Mouse (Mus musculus): ENCODE results near the gene Lbp. TPM values are rescaled to one million over a fixed set of nuclear protein-coding genes. Genes with fewer than 3 reads are reported as not detected.

The Lbp gene
- polyA plus RNA-seq (2012), result 30.5 and 54.0 TPM in 2 replicates

GRCm38 (mm10) chr2:158305948-158306695 lies at the start of gene Lbp:
Lbp (plus strand) TSS chr2:158306493.

DNA sequence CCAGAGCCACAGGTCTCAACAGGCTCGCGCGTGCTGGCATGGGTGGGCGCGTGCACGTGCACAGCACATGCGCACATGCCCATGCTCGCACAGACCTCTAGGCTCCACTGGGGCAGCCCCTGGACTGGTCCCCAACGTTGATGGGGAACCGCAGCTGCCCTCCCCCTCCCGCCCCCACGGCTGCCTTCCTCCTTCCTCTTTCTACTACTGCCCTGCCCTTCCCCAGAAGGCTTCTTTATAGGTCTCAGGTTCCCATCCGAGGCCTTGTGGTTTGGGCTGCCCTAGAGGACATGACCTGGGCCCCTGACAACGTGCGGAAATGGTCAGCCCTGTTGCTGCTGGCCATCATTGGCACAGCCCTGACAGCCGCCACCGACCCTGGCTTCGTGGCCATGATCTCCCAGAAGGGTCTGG lies 48.3 kb upstream of the Lbp start, which contains the start of gene Bpi:
TSS of gene Bpi (plus strand) at position 90 of the 414 bp plus-strand sequence.

GRCm38 (mm10) chr2:158375443-158376122 lies 69.3 kb downstream of the Lbp start, which contains the start of gene Snhg11:
Snhg11 (plus strand) TSS chr2:158375638.

Other genes starting within 250 kb of the Lbp start
- 10.0 and 20.0 TPM in 2 replicates for gene Tgm2, start 160.1 kb upstream of the Lbp start, polyA plus RNA-seq (2012)
- gene D630003M21Rik, start 77.3 kb upstream of the Lbp start, polyA plus RNA-seq (2012), result 0.03 and 0.04 TPM in 2 replicates
- 0.10 TPM in 1 of 2 replicates, not detected in the other for gene Bpi, start 48.4 kb upstream of the Lbp start, polyA plus RNA-seq (2012)
- gene Snhg11, start 69.1 kb downstream of the Lbp start, polyA plus RNA-seq (2012), result 0.11 and 0.17 TPM in 2 replicates
- 2.5 and 2.9 TPM in 2 replicates for gene Ralgapb, start 103.4 kb downstream of the Lbp start, polyA plus RNA-seq (2012)
- 0.16 TPM in 1 of 2 replicates, not detected in the other for gene Adig, start 196.1 kb downstream of the Lbp start, polyA plus RNA-seq (2012)
- gene Arhgap40, start 206.3 kb downstream of the Lbp start, polyA plus RNA-seq (2012), result 0.17 TPM in 1 of 2 replicates, not detected in the other

Measured in megakaryocyte-erythroid progenitor cell, adult 5 weeks (primary cell).